Mouse (Mus musculus): ENCODE measurements around the gene Etnk1.

The Etnk1 gene

DNA sequence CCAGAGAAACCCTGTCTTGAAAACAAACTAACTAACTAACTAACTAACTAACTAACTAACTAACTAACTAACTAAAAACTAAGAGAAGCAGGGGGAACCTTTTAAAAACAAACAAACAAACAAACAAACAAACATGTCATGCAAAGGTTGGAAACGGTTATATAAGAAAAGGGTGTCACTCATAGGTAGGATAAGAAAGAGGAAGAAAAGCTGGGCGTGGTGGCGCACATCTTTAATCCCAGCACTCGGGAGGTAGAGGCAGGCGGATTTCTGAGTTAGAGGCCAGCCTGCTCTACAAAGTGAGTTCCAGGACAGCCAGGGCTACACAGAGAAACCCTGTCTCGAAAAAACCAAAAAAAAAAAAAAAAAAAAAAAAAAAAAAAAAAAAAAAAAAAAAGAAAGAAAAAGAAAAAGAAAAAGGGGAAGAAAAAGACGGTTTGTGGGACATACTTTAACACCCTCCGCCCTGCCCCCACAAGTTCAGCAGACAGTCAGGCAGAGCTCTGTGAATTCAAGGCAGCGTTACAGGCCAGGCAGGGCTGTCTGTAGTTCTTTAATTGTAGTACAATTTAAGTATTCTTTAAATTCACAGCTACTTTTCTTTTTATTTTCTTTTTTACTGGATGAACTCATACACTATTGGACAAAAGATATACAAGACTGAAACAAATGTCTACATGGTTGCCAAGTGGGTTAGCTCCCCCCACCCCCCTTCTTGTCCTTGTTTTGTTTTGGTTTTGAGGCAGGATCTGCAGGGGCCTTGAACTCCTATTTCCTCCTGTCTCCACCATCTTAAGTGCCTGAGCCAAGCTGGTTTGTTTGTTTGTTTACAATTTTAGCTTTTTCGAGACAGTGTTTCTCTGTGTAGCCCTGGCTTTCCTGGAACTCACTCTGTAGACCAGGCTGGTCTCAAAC lies 15.7 kb upstream of the Etnk1 start:
- peak; percentile 78 for DNase-seq

DNA sequence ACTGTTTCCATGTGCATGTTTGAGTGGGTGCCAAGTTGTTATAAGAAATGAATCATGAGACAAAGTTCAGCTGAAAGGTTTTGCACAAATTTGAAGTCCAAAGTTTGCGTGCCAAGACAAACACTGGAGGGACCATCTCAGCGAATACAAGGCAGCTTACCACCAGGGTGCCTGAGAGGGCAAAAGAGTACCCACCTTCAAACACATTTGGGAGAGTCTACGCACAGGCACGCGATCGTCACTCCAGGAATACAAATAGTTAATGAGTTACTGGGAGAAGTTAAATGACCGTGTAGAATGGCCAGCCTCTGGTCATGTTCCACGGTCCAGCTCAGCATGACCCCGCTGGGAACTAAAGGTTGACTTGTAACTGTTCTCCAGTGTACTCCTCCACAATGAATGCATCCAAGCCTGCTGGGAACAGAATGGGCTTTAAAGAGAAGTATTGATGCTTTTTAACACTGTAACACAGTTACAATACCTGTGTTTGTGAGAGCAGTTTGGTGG lies 14.6 kb upstream of the Etnk1 start:
- no peak for DNase-seq

DNA sequence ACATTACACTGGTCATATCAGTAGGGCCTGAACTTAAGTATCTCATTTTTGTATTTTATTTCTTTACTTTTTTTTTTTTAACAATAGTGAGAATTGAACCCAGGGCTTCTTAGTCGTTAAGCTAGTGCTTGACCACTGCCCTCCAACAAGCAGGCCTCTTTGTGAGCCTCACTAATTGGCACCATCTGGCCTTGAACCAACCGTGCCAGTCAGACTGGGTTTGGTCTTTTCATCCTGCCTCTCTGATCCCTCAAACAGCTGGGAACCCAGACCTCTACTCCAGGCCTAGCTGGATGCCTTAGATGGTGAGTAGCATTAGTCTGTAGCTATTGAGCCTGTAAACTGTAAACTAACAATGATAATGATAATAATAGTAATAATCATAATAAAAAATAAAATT lies 13.9 kb upstream of the Etnk1 start:
- no peak for DNase-seq

DNA sequence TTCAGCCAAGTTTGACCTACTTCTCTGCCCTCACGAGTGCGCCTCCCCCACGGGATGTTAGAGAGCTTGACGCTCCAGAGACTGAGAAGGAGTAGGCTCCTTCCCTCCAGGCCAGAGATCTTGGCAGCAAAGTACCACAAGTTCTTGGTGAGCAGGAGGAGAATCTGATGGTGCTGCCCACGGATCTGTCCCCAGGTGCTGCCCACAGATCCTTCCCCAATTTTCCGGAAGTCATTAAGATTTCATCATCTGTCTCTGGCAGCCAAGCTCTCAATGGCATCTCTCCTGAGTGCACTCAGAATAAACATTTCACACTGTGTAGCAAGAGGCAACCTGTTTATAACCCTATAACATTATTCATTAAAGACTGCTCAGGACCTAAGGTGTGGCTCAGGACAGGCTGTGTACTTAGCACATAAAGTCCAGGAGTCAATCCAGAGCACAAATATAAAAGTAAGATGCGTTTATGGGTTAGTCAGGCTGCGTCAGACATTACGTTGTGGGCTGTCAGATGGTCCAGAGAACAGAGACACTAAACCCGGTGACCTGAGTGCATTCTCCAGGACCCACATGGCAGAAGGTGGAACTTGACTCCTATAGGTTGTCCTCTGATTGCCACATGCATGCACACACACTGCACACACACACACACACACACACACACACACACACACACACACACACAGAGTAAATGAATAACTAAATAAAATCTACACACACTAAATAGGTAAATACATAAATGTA lies 13.1 kb upstream of the Etnk1 start:
- peak; percentile 87 for DNase-seq

DNA sequence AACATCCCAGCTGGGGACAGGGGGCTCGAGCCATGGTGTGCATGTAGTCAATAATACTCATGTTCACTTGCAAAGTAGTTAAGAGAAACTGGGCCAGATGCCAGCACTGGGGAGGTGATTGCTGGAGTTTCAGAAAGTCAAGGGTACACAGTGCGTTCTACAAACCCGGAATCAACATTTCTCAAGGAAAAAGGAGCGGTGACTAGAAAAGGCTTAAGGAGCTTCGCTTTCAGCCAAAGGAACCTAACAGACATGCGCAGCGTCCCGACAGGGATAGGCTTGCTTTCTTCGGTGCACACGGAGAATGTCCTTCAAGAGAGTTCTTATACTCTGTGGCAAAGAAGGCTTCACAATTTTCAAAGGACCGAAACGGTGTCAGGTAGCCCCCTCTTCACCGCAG lies 12.1 kb upstream of the Etnk1 start:
- DNase-seq: peak; percentile 72

DNA sequence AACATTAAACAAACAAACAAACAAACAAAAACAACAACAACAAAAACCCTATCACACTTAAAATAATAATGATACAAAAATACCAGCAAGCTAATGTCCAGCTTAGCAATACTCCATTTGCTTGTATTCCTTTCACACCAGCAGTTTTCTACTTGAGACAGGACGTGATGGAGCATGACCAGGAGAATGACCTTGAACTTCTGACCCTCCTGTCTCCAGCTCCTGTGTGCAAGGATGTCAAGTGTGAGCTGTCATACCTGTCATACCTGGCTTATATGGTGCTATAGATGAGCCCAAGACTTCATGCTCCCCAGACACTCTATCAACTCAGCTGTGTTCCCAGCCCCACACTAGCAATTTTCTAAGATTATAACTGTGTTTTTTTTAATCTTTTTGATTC lies 11.0 kb upstream of the Etnk1 start:
- DNase-seq: peak; percentile 10

DNA sequence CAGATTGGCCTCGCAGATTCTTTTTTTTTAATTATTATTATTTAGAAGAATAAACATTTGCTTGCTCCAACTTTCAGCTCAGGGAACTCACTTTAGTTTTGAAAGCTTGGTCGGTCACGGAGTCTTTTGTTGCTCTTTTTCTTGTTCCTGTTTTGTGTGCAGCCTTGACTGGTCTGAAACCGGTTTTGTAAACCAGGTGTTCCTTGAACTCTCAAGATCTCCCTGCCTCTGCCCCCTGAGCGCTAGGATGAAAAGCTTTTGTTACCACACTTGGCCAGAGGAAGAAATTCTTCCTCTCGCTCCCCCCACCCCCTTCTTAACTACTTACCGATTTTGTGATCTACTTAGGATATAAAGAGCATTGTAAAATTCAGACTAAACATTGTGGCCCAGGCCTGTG lies 10.3 kb upstream of the Etnk1 start:
- DNase-seq: peak; percentile 21

DNA sequence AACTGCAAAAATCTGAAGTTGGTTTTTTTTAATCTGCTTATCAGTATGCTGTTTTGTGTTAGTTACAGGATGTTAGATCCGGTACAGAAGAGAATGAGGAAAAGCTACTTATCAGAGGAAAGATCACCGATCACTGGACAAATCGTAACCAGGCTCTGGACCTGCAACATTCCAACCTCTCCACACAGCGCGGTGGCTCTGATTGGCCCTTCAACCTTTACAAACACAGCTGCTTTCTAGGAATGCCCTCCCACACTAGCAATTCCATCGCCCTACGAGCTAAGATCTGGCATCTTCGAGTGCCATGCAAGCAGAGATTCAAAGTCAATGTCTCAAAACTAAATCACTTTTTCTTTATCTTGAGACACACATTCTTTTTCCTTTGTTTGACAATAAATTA lies 9.6 kb upstream of the Etnk1 start:
- peak; percentile 27 for DNase-seq

DNA sequence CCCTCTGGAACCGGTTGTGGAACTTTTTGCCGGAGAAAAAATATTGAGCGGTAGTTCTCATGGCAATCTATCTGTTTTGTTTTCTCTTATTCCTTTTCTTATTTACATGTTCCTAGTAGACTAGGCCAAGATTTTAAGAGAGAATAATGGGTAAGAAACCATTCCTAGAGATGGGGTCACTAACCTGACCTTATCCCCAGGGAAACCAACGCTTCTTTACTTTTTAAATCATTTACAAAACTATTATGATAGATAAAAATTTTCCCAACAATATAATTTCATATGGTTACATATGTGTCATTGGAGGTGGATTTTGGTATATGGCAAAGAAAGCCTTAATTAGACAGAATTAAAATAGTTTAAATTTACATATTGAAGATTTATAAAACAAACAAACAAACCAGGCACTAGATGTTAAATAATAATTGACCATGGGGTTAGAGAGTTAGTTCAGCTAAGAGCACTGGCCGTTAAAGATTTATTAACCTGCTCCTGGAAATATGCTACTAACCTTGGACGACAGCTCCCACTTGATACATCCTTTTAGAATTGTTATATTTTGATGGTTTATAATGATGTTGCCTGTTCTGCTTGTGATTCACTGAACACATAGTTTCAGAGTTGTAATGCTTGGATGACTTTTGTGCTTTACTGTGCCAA lies 6.3 kb upstream of the Etnk1 start:
- no peak for DNase-seq

DNA sequence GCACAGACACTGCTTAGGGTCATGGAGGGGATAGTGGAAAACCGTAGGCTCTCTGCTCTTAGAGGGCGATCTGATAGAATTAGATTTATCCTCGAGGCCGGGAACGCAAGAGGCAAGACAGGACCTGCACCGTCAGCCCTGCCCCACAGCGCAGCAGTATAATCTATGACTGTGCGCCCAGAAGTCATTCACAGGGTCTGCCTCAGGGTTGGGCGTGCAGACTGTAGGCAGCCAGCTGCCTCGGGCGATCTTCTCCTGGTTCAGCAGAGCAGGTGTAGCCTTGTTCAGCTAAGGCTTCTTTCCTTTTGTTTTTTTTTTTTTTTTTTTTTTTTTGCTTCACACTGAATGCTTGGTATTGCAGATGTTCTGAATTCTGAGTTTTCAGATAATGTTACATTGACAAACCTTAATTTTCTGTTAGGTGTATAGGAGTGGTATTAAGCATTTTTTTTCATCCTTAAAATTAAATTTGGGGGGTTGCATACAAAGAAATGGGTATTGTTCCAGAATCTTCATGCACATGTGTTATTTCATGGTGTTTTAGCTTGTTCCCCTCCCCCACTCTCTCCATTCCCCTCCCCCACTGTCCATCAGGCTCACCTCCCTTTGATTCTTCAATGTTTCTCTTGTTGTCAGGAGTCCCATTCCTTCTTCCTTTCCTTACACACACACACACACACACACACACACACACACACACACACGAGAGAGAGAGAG lies 4.7 kb upstream of the Etnk1 start:
- DNase-seq: peak; percentile 72

DNA sequence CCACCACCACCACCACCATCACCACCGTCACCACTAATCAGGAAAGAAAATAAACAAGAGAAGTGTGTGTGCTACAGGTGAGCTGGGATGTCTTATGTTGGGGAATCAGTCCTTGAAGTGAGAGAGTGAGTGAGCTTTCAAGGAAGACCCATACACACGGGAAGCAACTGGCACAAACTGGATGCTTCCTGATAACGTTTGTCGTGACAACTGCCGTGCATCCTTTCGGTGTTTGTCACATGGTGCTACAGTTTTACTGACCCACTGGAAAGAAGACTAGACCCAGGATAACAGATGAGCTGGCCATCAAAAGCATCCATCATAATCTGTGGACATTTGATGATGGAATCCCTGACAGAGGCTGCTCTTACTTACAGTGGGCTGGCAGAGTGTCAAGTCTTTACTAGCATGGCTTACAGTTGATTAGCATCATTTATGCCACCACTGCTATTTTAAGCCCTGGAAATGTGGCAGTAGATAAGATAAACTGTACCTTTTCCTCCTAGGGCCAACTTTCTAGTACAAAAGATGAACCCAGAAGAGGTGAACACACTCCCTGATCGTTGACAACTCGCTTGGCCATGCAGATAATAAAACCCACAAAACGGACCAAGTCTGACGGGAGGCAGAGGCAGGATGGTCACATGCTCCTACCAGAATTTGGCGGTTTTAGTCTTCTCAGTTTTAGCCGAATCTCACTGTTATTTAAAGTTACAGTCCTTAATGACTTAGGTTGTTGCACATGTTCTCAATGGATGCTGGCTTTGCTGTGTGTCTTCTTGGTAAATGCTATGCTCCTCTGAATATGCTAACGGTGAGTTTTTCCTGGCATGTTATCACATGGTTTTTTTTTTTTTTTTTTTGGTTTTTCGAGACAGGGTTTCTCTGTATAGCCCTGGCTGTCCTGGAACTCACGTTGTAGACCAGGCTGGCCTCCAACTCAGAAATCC lies 2.8 kb upstream of the Etnk1 start:
- peak; percentile 79 for DNase-seq

DNA sequence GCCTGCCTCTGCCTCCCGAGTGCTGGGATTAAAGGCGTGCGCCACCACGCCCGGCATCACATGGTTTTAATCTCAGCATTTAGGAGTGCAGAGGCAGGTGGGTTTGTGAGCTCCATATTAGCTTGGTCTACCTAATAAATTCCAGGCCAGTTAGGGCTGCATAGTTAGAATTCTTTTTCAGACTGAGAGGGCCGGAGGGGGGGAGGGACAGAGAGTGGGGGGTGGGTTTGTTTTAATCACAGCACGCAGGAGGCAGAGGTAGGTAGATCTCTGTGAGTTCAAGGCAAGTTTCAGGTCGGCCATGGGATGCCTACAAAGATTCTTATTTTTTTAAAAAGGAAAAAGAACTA lies 2.1 kb upstream of the Etnk1 start:
- peak; percentile 61 for DNase-seq

DNA sequence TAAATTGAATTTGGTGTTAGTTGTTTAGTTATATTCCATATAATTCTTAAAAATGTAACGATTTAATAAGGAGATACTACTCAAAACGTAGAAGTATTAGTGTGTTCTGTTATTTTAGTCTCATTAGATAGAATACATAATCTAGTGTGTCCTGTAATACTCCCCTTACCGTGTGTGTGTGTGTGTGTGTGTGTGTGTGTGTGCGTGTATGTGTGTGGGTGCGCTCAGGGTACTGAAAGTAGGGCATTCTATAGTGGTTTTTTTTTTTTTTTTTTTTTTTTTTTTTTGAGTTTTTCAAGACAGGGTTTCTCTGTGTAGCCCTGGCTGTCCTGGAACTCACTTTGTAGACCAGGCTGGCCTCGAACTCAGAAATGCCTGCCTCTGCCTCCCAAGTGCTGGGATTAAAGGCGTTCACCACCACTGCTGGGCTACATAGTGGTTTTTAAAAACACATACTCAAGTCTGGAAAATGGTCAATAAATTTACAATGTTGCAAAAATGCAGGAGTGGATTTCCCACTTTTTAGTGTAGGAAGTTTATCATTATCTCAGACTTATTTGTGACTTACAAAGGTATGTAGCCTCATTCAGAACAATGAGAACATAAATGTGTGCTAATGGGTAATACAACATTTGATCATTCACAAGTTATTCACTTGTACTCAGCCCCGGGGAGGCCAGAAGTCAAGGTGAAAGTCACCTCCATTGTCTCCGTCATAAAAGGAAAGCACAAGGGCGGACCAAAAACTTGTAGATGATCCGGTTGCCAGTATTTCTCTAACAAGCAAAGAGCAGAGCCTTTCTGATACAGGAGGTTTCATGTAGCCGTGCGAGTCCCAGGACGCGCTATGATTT lies 1.4 kb upstream of the Etnk1 start:
- peak; percentile 73 for DNase-seq

DNA sequence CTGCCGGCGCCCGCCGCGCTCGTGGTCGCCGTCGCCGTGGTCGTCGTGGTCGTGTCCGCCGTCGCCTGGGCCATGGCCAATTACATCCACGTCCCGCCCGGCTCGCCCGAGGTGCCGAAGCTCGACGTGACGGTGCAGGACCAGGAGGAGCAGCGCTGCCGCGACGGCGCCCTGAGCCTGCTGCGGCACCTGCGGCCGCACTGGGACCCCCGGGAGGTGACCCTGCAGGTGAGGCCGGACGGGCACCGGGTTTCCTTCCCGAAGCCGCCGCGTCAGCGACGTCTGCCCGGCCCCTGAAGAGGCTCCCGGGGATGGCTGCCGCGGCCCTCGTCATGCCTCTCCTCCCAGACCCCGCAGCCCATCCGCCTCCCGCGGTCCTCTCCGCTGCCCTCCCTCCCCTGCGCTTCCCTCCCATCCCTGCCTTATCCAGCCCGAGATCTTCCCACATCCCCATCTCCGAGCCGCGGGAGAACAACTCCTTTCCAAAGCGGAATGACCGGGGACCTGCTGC lies 443 bp downstream of the Etnk1 start:
- no peak for DNase-seq

DNA sequence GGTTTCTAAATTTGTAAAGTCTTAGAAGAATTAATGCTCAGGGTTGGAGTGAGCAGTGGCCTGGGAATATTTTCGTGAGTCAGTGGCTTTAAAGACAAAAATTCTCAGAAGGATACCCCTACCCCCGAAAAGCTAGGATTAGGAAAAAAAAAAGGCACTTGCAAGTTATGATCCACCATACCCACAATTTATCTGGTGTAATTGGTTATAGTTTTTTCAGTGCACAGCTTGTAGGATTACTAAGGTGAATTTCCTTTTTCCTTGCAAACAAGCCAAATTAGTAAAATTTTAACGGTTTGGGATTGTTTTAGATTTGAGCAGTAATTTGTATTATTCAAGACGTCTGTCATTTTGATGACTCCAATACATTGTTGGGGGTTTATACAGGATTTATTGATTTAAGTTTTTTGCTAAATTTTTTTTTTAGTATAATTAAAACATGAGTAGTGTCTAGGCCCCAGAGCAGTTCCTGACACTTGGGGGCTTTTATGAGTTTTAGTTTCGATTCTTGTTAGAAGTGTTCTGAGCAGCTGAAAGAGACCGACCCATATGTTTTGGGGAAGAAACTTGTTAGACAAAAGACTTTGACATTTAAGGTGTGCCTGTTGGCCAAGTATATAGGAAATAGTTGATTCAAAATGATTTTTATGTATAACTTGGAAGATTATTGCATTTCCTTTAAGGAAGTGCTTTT lies 1.1 kb downstream of the Etnk1 start:
- DNase-seq: peak; percentile 2

DNA sequence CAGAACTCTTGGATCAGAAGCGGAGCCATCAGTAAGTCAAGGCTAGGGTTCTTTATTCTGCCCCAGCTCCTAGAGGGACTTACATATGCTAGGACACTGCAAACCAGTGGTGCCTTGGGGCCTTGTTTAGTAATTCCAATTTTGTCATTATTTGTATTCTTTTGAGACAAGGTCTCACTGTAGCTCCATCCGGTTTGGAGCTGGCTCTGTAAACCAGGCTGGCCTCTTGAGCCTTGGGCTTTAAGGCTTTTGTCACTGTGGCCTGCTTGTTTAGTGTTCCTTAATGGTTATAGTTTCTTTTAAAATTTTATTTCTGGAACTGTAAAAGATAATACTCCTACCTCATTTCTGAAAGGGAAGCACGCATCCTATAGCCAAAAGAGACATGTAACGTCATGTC lies 2.4 kb downstream of the Etnk1 start:
- peak; percentile 64 for DNase-seq

DNA sequence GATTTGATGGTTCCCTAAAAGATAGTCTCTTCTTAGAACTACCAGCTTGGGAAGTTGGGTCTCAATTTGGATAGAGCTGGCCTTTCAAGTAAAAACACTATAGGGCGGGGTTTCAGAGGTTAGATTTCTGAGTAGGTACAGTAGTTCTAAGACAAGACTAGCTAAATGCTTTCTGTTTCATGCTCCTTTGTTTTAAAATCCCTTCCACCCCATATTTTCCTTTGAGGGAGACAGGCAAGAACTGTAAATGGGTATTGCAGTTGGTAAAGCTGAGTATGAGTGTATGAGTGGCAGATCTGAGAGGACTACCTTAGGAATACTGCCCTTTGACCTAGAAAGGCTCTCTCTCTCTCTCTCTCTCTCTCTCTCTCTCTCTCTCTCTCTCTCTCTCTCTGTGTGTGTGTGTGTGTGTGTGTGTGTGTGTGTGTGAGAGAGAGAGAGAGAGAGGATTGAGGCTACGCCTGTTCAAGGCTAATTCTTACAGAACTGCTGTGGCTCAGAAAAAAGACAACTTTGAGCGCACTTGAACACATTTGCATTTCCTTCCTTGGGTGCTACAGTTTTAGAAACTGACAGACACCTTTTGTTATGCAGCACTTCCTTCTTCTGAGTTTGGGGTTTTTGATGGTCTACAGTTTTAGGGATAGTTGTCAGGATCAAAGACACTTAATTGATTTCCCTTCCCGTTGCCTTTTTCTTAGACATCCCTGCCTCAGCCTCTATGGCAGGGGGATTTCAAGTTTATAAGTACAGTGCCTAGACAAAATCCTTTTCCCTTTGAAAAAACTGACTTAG lies 3.3 kb downstream of the Etnk1 start:
- DNase-seq: peak; percentile 68

DNA sequence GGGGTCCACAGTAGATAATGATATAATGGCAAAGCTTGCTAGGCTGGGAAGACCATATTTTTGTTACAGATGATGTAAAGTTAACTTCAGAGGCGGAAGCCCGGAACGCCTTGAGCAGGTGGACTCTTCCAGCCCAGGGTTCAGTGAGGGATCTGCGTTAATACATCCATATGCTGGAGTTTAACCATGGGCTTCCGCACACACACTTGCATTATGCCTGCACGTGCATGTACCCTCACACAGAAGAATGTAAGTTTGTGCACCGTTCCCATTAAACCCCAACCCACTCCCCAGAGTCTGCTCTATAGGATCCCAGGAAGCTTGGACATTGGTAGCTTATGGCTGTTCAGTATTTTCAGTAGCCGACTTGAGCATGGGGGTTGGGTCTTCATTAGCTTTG lies 4.0 kb downstream of the Etnk1 start:
- peak; percentile 83 for DNase-seq
